Mouse (Mus musculus) stomach, postnatal 0 days (tissue): ENCODE data around the gene Depdc5. TPM values are rescaled to one million over a fixed set of nuclear protein-coding genes. Genes with fewer than 3 reads are reported as not detected.

Experiments
- ATAC-seq: fragments of 200-750 bp; cut with Nextera tagmentation; 2 replicates; pipeline ENCODE4 v1.8.0; 2017; ENCODE audit not compliant: low FRiP score, low TSS enrichment
- DNase-seq: peaks from one replicate; pipeline ENCODE4 v3.0.0-alpha.2; 2016; ENCODE audit warnings: low spot score
- H3K27ac ChIP-seq: fragments of 300-500 bp; sonication (generic); replicated peaks from 2 replicates; pipeline ENCODE4 v1.5.1; 2014; ENCODE audit warnings: mild to moderate bottlenecking, control low read depth
- H3K27me3 ChIP-seq: fragments of 300-500 bp; sonication (generic); 2 replicates; pipeline ENCODE4 v1.6.1; 2014; ENCODE audit warnings: low read length; ENCODE audit not compliant: control insufficient read depth, insufficient read depth
- H3K36me3 ChIP-seq: fragments of 300-500 bp; sonication (generic); 2 replicates; pipeline ENCODE4 v1.6.1; 2014; ENCODE audit warnings: low read length, mixed read lengths; ENCODE audit not compliant: control insufficient read depth, insufficient read depth
- H3K4me1 ChIP-seq: fragments of 300-500 bp; sonication (generic); replicated peaks from 2 replicates; pipeline ENCODE4 v1.6.1; 2014; ENCODE audit warnings: antibody characterized with exemption; ENCODE audit not compliant: control insufficient read depth, insufficient read depth
- H3K4me2 ChIP-seq: fragments of 300-500 bp; sonication (generic); replicated peaks from 2 replicates; pipeline ENCODE4 v1.6.1; 2014; ENCODE audit warnings: low read depth, mild to moderate bottlenecking, control low read depth, moderate library complexity
- H3K4me3 ChIP-seq: fragments of 300-500 bp; sonication (generic); 2 replicates; pipeline ENCODE4 v1.5.1; 2014; ENCODE audit warnings: low read depth, low read length, control low read depth
- H3K9ac ChIP-seq: fragments of 300-500 bp; sonication (generic); 2 replicates; pipeline ENCODE4 v1.6.1; 2014; ENCODE audit warnings: mild to moderate bottlenecking, low read length, control low read depth, mixed read lengths
- H3K9me3 ChIP-seq: fragments of 300-500 bp; sonication (generic); 2 replicates; pipeline ENCODE4 v1.6.1; 2016; ENCODE audit warnings: low read length; ENCODE audit not compliant: control insufficient read depth
- CTCF ChIP-seq: IDR thresholded peaks from 2 replicates; pipeline ENCODE4 v1.5.1; 2016; ENCODE audit warnings: antibody characterized with exemption, low read depth, mild to moderate bottlenecking, moderate library complexity
- EP300 ChIP-seq: optimal IDR thresholded peaks from 2 replicates; pipeline ENCODE3; 2016; ENCODE audit warnings: antibody characterized with exemption
- WGBS: fragments of 180-500 bp; shearing (Covaris S2); extraction: QIAGEN DNeasy Blood & Tissue Kit; methylation state at CpG from one replicate; pipeline ENCODE4 v1.1.7; 2014; 5-methylcytosine and 5-hydroxymethylcytosine counted together
- polyA plus RNA-seq: library from polyadenylated mRNA; unstranded; fragments of >200 nt; fragmentation: Nextera tagmentation; extraction: Ambion mirVana; gene quantifications from 2 replicates; pipeline ENCODE4 v1.2.1, GENCODE M21; 2015

Gene Depdc5
- polyA plus RNA-seq, 1 experiment from 2014 or later = 4.1 TPM

GRCm38 (mm10) chr5:33004110-33004509 is 140.6 kb downstream of the Depdc5 start:
- Histone ChIP-seq H3K27ac (no peak overlapping the region), H3K4me1 (no peaks in the 10 kb centered on the region), H3K4me2 (no peak overlapping the region), H3K9me3 (no peaks in the 10 kb centered on the region), H3K36me3 (no peaks in the 10 kb centered on the region), H3K4me3 (no peak overlapping the region), H3K9ac (no peak overlapping the region), H3K27me3 (no peaks in the 10 kb centered on the region)
- 68% methylated on average over 4 of the region's 4 CpGs for WGBS
- no peak for DNase-seq
- ATAC-seq = no peak
- no peak for TF ChIP-seq EP300

DNA sequence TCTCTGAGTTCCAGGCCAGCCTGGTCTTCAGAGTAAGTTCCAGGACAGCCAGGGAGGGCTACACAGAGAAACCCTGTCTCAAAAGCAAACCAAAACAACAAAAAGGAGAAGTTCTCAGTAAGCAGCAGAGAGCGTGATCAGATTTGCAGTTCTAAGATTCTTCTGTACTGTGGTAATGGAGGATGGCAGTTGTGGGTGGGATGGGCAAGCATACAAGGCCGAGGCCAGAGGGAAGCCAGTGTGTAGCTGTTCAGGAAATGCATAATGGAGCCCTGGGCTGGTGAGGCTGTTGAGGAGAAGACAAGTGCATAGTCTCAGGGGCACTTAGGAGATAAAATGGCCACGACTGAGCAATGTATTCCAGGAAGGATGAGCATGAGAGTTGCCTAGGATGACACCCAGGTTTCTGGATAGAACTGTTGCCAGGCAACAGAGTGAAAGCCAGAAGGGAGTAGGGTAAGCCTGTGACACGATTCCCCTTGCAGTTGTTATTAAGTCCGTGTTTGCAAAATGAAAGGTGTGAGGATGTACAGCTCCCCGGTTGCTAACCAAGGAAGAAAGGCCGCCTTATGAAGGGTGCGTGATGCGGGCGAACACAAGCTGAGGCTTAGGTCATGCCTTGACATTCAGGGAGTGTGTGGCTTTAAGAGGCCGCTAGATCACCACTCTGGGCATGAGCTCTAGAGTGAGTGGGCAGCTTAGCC is 142.1 kb downstream of the Depdc5 start:
- Histone ChIP-seq H3K4me1 (no peaks in the 10 kb centered on the region), H3K4me2 (no peak overlapping the region), H3K4me3 (no peak overlapping the region), H3K9me3 (no peaks in the 10 kb centered on the region), H3K27me3 (no peaks in the 10 kb centered on the region), H3K36me3 (no peaks in the 10 kb centered on the region), H3K9ac (no peak overlapping the region), H3K27ac (no peak overlapping the region)
- DNase-seq = no peak
- TF ChIP-seq EP300 (no peak), CTCF (no peak)
- 75% methylated on average over 11 of the region's 11 CpGs for WGBS
- no peak for ATAC-seq

GRCm38 (mm10) chr5:33006670-33007069 is 143.2 kb downstream of the Depdc5 start:
- TF ChIP-seq CTCF = no peak
- TF ChIP-seq EP300 = no peak
- H3K27me3 ChIP-seq = no peaks in the 10 kb centered on the region
- DNase-seq (no peak), ATAC-seq (no peak)
- no peaks in the 10 kb centered on the region for H3K36me3 ChIP-seq
- H3K9me3 ChIP-seq = no peaks in the 10 kb centered on the region
- 38% methylated on average over 8 of the region's 8 CpGs for WGBS
- H3K9ac ChIP-seq = no peak overlapping the region
- no peak overlapping the region for H3K27ac ChIP-seq
- no peak overlapping the region for H3K4me2 ChIP-seq
- no peaks in the 10 kb centered on the region for H3K4me1 ChIP-seq
- no peak overlapping the region for H3K4me3 ChIP-seq

GRCm38 (mm10) chr5:33007371-33007770 is 143.9 kb downstream of the Depdc5 start:
- no peak for TF ChIP-seq CTCF
- TF ChIP-seq EP300 = no peak
- WGBS = 58% methylated on average over 4 of the region's 4 CpGs
- Histone ChIP-seq H3K27ac (no peak overlapping the region), H3K4me1 (no peaks in the 10 kb centered on the region), H3K4me2 (no peak overlapping the region), H3K9ac (no peak overlapping the region), H3K9me3 (no peaks in the 10 kb centered on the region), H3K4me3 (no peak overlapping the region), H3K27me3 (no peaks in the 10 kb centered on the region), H3K36me3 (no peaks in the 10 kb centered on the region)
- DNase-seq = no peak
- ATAC-seq = no peak

DNA sequence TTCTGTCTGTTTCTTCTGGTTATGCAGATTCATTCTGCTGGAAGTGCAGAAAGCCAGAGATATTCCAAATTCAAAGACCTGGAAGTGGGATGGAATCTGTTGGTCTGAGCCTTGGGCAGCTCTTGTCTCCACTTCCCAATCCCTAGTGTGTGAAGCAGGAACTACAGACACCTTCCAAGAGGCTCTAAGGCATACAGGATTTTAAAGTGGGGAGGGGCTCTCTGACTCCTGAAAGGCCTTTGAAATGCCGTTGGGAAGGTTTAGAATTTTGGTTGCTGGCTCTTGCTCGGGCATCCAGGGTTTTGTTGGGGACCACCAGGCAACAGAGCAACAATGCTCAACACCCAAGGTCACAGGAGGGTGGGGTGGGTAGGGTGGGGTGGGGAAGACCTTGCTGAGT is 145.8 kb downstream of the Depdc5 start:
- no peak for TF ChIP-seq CTCF
- no peak for TF ChIP-seq EP300
- H3K36me3 ChIP-seq = no peaks in the 10 kb centered on the region
- no peaks in the 10 kb centered on the region for H3K4me1 ChIP-seq
- ATAC-seq (no peak), DNase-seq (no peak)
- WGBS = 58% methylated on average over 2 of the region's 2 CpGs
- H3K9ac ChIP-seq = no peak overlapping the region
- H3K27me3 ChIP-seq = no peaks in the 10 kb centered on the region
- H3K4me3 ChIP-seq = no peak overlapping the region
- no peaks in the 10 kb centered on the region for H3K9me3 ChIP-seq
- H3K4me2 ChIP-seq = no peak overlapping the region
- no peak overlapping the region for H3K27ac ChIP-seq

- ATAC-seq (no peak), DNase-seq (no peak)
- H3K9me3 ChIP-seq = no peaks in the 10 kb centered on the region
- WGBS = 67% methylated on average over 14 of the region's 14 CpGs
- no peak overlapping the region for H3K9ac ChIP-seq
- H3K36me3 ChIP-seq = no peaks in the 10 kb centered on the region
- no peak for TF ChIP-seq EP300
- no peak for TF ChIP-seq CTCF
- no peak overlapping the region for H3K4me2 ChIP-seq
- H3K4me3 ChIP-seq = no peak overlapping the region
- no peak overlapping the region for H3K27ac ChIP-seq
- no peaks in the 10 kb centered on the region for H3K27me3 ChIP-seq
- H3K4me1 ChIP-seq = no peaks in the 10 kb centered on the region
Observed at GRCm38 (mm10) chr5:33009818-33010812, 146.6 kb downstream of the Depdc5 start.
